Mouse (Mus musculus) cerebellum, adult 11-12 months (tissue): ENCODE results near the gene 2010300C02Rik.

ENCODE experiments used
- DNase-seq: peaks from one replicate; pipeline ENCODE4 v3.0.0; 2022

The 2010300C02Rik gene

GRCm38 (mm10) chr1:37665539-37666323, 54.2 kb downstream of the 2010300C02Rik start:
- no peak for DNase-seq

GRCm38 (mm10) chr1:37664496-37664895, 55.4 kb downstream of the 2010300C02Rik start:
- DNase-seq: no peak

- no peak for DNase-seq
These were observed 56.3 kb downstream of the 2010300C02Rik start for GRCm38 (mm10) chr1:37663606-37664005.

GRCm38 (mm10) chr1:37656017-37656416, 63.9 kb downstream of the 2010300C02Rik start:
- no peak for DNase-seq

GRCm38 (mm10) chr1:37653992-37654391, 65.9 kb downstream of the 2010300C02Rik start:
- no peak for DNase-seq

GRCm38 (mm10) chr1:37647066-37647465, 72.8 kb downstream of the 2010300C02Rik start:
- no peak for DNase-seq

- DNase-seq: no peak
These were observed 75.4 kb downstream of the 2010300C02Rik start for GRCm38 (mm10) chr1:37644501-37644900.

- no peak for DNase-seq
These were observed 76.0 kb downstream of the 2010300C02Rik start for GRCm38 (mm10) chr1:37643794-37644365.

GRCm38 (mm10) chr1:37641361-37641760, 78.5 kb downstream of the 2010300C02Rik start:
- DNase-seq: no peak

- peak; percentile 76 for DNase-seq
These were observed 80.8 kb downstream of the 2010300C02Rik start for GRCm38 (mm10) chr1:37639101-37639500.

- DNase-seq: no peak
These were observed 81.3 kb downstream of the 2010300C02Rik start for GRCm38 (mm10) chr1:37638560-37638959.

- DNase-seq: no peak
These were observed 82.3 kb downstream of the 2010300C02Rik start for GRCm38 (mm10) chr1:37637571-37637970.

GRCm38 (mm10) chr1:37636824-37637223, 83.1 kb downstream of the 2010300C02Rik start:
- no peak for DNase-seq

GRCm38 (mm10) chr1:37636169-37636568, 83.7 kb downstream of the 2010300C02Rik start:
- DNase-seq: no peak

GRCm38 (mm10) chr1:37635716-37636115, 84.2 kb downstream of the 2010300C02Rik start:
- DNase-seq: no peak

- no peak for DNase-seq
These were observed 85.2 kb downstream of the 2010300C02Rik start for GRCm38 (mm10) chr1:37634658-37635057.

GRCm38 (mm10) chr1:37633516-37633915, 86.4 kb downstream of the 2010300C02Rik start:
- no peak for DNase-seq

- DNase-seq: no peak
These were observed 87.5 kb downstream of the 2010300C02Rik start for GRCm38 (mm10) chr1:37632425-37632824.

GRCm38 (mm10) chr1:37631456-37631855, 88.4 kb downstream of the 2010300C02Rik start:
- DNase-seq: no peak

GRCm38 (mm10) chr1:37630412-37631210, 89.3 kb downstream of the 2010300C02Rik start:
- DNase-seq: no peak

- DNase-seq: no peak
These were observed 90.0 kb downstream of the 2010300C02Rik start for GRCm38 (mm10) chr1:37629876-37630275.

GRCm38 (mm10) chr1:37628749-37629148, 91.1 kb downstream of the 2010300C02Rik start:
- DNase-seq: peak; percentile 79

GRCm38 (mm10) chr1:37624185-37624584, 95.7 kb downstream of the 2010300C02Rik start:
- no peak for DNase-seq

GRCm38 (mm10) chr1:37622049-37622448, 97.8 kb downstream of the 2010300C02Rik start:
- DNase-seq: no peak
